Mouse (Mus musculus) stomach, adult 2 months (tissue): ENCODE measurements around the gene Ccl9. TPM values are rescaled to one million over a fixed set of nuclear protein-coding genes. Genes with fewer than 3 reads are reported as not detected.

Experiments
- polyA plus RNA-seq: library from polyadenylated mRNA; depleted of rRNA; stranded (reverse); fragments of >200 nt; gene quantifications from 2 replicates; pipeline ENCODE4 v1.2.3, GENCODE M21; 2012; rRNA removed

The Ccl9 gene
- 0.47 and 0.59 TPM in 2 replicates for polyA plus RNA-seq

DNA sequence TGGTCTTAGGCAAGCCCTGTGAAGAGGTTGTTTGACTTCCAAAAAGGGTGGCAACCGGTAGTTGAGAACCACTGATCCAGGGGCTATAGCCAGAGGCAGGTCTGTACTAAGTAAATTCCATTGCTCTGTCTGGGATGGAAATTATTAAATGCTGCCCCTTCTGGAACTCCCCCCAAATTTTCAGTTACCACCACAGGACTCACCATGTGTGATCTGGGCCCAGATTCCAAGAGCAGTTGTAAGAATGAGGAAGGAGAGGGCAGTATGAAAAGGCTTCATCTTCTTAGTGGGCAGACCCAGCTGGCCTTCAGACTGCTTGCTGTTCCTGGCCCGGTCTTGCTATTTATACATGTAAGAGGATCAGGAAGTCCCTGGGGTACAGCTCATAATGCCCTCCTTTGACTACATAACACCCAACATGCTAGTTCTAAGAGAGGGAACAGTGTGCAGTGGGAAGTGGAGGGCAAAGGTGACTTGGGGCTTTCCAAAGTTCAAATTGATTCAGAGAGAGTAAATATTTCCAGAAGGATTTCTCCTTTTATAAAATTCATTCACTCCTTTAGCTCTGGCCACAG is at the start of gene Ccl9:
Gene Ccl9, minus strand, starts transcription at position 451 of the 575 bp plus-strand sequence.

DNA sequence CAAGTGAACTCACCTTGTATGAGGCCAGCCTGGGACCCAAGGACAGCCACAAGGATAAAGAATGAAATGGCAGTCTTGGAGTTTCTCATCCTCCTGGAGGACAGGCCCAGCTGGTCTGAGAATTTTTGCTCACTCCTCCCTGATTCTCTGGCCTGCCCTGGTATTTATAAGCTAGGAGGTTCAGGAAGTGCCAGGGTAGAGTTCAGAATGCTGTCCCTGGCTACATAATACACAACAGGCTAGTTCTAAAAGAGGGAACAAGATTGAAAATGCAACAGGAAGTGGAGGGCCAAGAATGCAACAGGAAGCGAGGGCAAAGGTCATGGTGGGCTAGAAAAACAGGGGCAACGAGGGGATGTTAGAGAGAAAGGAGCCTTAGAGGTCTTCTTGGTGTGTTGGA is 14.4 kb upstream of the Ccl9 start, which contains the start of gene Ccl6:
Gene Ccl6, minus strand, starts transcription at position 235 of the 400 bp plus-strand sequence.

DNA sequence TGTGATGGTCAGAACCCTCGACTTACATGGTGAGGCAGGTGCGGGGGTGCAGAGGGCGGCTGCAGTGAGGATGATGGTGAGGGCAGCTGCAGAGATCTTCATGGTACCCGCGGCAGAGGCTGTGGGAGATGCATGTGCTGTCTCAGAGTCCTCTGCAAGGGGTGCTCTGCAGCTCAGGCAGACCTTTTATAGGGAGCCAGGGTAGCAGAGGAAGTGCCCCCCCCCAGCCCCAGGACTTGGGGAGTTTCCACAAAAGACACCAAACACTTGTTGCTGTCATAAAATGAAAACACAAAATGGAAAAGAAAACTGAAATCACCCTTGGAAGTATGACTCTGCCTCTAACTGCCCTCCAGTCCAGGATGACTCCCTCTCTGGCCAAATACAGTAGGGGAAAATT is 48.1 kb downstream of the Ccl9 start, which contains the start of gene Ccl5:
Gene Ccl5, minus strand, starts transcription at position 159 of the 400 bp plus-strand sequence.

Other genes with a start within 250 kb of the Ccl9 start
- 0.78 and 1.0 TPM in 2 replicates for gene Rasl10b, start 169.5 kb downstream of the Ccl9 start, polyA plus RNA-seq
- gene Gas2l2, start 149.2 kb downstream of the Ccl9 start, polyA plus RNA-seq = 0.13 TPM in 2 replicates
- 0.11 and 0.52 TPM in 2 replicates for gene 1700020L24Rik, start 141.0 kb downstream of the Ccl9 start, polyA plus RNA-seq
- 18.1 and 24.2 TPM in 2 replicates for gene Mmp28, start 115.6 kb downstream of the Ccl9 start, polyA plus RNA-seq
- 0.61 and 1.8 TPM in 2 replicates for gene Taf15, start 105.5 kb downstream of the Ccl9 start, polyA plus RNA-seq
- not detected in 2 replicates for gene Heatr9, start 56.5 kb downstream of the Ccl9 start, polyA plus RNA-seq
- 9.1 and 12.4 TPM in 2 replicates for gene Ccl5, start 48.1 kb downstream of the Ccl9 start, polyA plus RNA-seq
- 4.9 and 9.6 TPM in 2 replicates for gene Ccl6, start 14.5 kb upstream of the Ccl9 start, polyA plus RNA-seq
- gene Rpl9-ps1, start 67.0 kb upstream of the Ccl9 start, polyA plus RNA-seq = not detected in 2 replicates
- gene Ccl3, start 70.7 kb upstream of the Ccl9 start, polyA plus RNA-seq = 0.53 and 0.76 TPM in 2 replicates
- gene Ccl4, start 83.9 kb upstream of the Ccl9 start, polyA plus RNA-seq = 0.25 and 1.1 TPM in 2 replicates
- gene Wfdc17, start 125.4 kb upstream of the Ccl9 start, polyA plus RNA-seq = 0.70 TPM in 1 of 2 replicates, not detected in the other
- gene Wfdc18, start 130.4 kb upstream of the Ccl9 start, polyA plus RNA-seq = 0.89 TPM in 1 of 2 replicates, not detected in the other
- 23.2 and 38.7 TPM in 2 replicates for gene Wfdc21, start 168.3 kb upstream of the Ccl9 start, polyA plus RNA-seq
- 7.7 and 7.9 TPM in 2 replicates for gene Heatr6, start 175.1 kb upstream of the Ccl9 start, polyA plus RNA-seq